Mouse (Mus musculus) monocyte, adult 5-6 weeks (primary cell): ENCODE results near the gene Palm2. TPM values are rescaled to one million over a fixed set of nuclear protein-coding genes. Genes with fewer than 3 reads are reported as not detected.

Source experiments
- ATAC-seq: fragments of 153-309, 156-312 bp; replicated peaks from 2 replicates; pipeline ENCODE4 v1.8.0; 2017; ENCODE audit warnings: mild to moderate bottlenecking; ENCODE audit not compliant: low TSS enrichment, insufficient number of reproducible peaks, severe bottlenecking, poor library complexity, low FRiP score
- total RNA-seq: library from RNA; stranded (forward); fragments of 200-1000, 200-491, 200-594 nt; gene quantifications from 3 replicates; pipeline ENCODE4 v1.2.3, GENCODE M21; 2017

Palm2 gene
- total RNA-seq, 1 experiment from 2014 or later: not detected

- no peak for ATAC-seq
Observed at GRCm38 (mm10) chr4:57601458-57601835, 167.4 kb downstream of the Palm2 start.

GRCm38 (mm10) chr4:57601903-57602617 is 168.0 kb downstream of the Palm2 start:
- no peak for ATAC-seq

- no peak for ATAC-seq
Observed at GRCm38 (mm10) chr4:57606258-57606657, 172.2 kb downstream of the Palm2 start.

GRCm38 (mm10) chr4:57607247-57607942 is 173.3 kb downstream of the Palm2 start:
- no peak for ATAC-seq

GRCm38 (mm10) chr4:57611303-57612077 is 177.4 kb downstream of the Palm2 start:
- ATAC-seq: no peak

GRCm38 (mm10) chr4:57612716-57613115 is 178.7 kb downstream of the Palm2 start:
- no peak for ATAC-seq

- no peak for ATAC-seq
Observed at GRCm38 (mm10) chr4:57614686-57615085, 180.6 kb downstream of the Palm2 start.

GRCm38 (mm10) chr4:57618743-57619142 is 184.7 kb downstream of the Palm2 start:
- ATAC-seq: no peak

- ATAC-seq: no peak
Observed at GRCm38 (mm10) chr4:57622816-57623215, 188.8 kb downstream of the Palm2 start.

- no peak for ATAC-seq
Observed at GRCm38 (mm10) chr4:57624819-57625218, 190.8 kb downstream of the Palm2 start.

GRCm38 (mm10) chr4:57625306-57625705 is 191.3 kb downstream of the Palm2 start:
- no peak for ATAC-seq

- no peak for ATAC-seq
Observed at GRCm38 (mm10) chr4:57625756-57626155, 191.7 kb downstream of the Palm2 start.

GRCm38 (mm10) chr4:57626921-57627320 is 192.9 kb downstream of the Palm2 start:
- ATAC-seq: no peak

GRCm38 (mm10) chr4:57632386-57632785 is 198.3 kb downstream of the Palm2 start:
- ATAC-seq: no peak

- ATAC-seq: no peak
Observed at GRCm38 (mm10) chr4:57633052-57633451, 199.0 kb downstream of the Palm2 start.

- ATAC-seq: no peak
Observed at GRCm38 (mm10) chr4:57634956-57635355, 200.9 kb downstream of the Palm2 start.

- ATAC-seq: no peak
Observed at GRCm38 (mm10) chr4:57636782-57637482, 202.9 kb downstream of the Palm2 start.

GRCm38 (mm10) chr4:57637636-57638386 is 203.8 kb downstream of the Palm2 start:
- ATAC-seq: no peak
